17 mouse cellular contexts compared by ENCODE assay signal in genomic region chr1:153227916-153228315, GRCm38 (mm10). TPM values are rescaled to one million over a fixed set of nuclear protein-coding genes. Genes with fewer than 3 reads are reported as not detected.
"Had no signal": no experiment of that assay in that cellular context is flagged by ENCODE, and none has a peak within 500 bp of the region (broad histone marks: within the 10 kb centered on the region; RNA-seq: fewer than 3 reads in every experiment).

No protein-coding gene starts in this region.

- H3K4me2 ChIP-seq: kidney, embryonic 15.5 days; limb, embryonic 12.5 days; limb, embryonic 15.5 days; liver, embryonic 11.5 days had no signal

- DNase-seq: kidney, adult 8-10 months; kidney, postnatal 10 days; kidney, postnatal 36 days; layer of hippocampus, postnatal 36 days; liver, postnatal 0 days; midbrain, embryonic 14.5 days; thymus, adult 18-20 months; thymus, postnatal 36 days had no signal

- H3K9me3 ChIP-seq: kidney, embryonic 15.5 days; limb, embryonic 12.5 days; limb, embryonic 15.5 days had no signal

- H3K4me3 ChIP-seq: kidney, embryonic 15.5 days; left cerebral cortex, adult 2 months; limb, embryonic 12.5 days; limb, embryonic 15.5 days had no signal

- H3K27me3 ChIP-seq: kidney, embryonic 15.5 days; limb, embryonic 12.5 days; limb, embryonic 15.5 days had no signal

- H3K27ac ChIP-seq: kidney, embryonic 15.5 days; left cerebral cortex, adult 2 months; limb, embryonic 12.5 days; limb, embryonic 15.5 days; liver, embryonic 14.5 days; macrophage had no signal

- ATAC-seq: intestine, postnatal 0 days; liver, postnatal 0 days had no signal

- H3K9ac ChIP-seq: kidney, embryonic 15.5 days; limb, embryonic 12.5 days; limb, embryonic 15.5 days; liver, embryonic 14.5 days; liver, postnatal 0 days had no signal

- H3K4me1 ChIP-seq: kidney, embryonic 15.5 days; limb, embryonic 12.5 days; limb, embryonic 15.5 days had no signal

RNA-seq across cellular contexts. Expression of gene Lamc2, which starts 41.7 kb away (rescaled TPM):
- total RNA-seq: megakaryocyte, adult 5-6 weeks had no signal
- polyA plus RNA-seq: macrophage had no signal
